Mouse (Mus musculus) kidney, adult 2 months (tissue): ENCODE data around the gene Phf12. TPM values are rescaled to one million over a fixed set of nuclear protein-coding genes. Genes with fewer than 3 reads are reported as not detected.
A peak's percentile ranks its signal among the peaks of the same experiment; 100 is the strongest.

Experiments
- DNase-seq: peaks from one replicate; pipeline ENCODE4 v3.0.0; 2021
- H3K27ac ChIP-seq: fragments of 200-500 bp; 2 replicates; pipeline ENCODE4 v1.5.1; 2012; ENCODE audit warnings: low read depth, low read length, control low read depth, inconsistent platforms; ENCODE audit not compliant: insufficient read depth
- H3K27me3 ChIP-seq: fragments of 200-500 bp; replicated peaks from 2 replicates; pipeline ENCODE4 v1.6.1; 2012; ENCODE audit warnings: mild to moderate bottlenecking, moderate library complexity, low read length, inconsistent platforms; ENCODE audit not compliant: control insufficient read depth, insufficient read depth
- H3K36me3 ChIP-seq: fragments of 200-500 bp; 2 replicates; pipeline ENCODE4 v1.6.1; 2012; ENCODE audit warnings: mild to moderate bottlenecking, moderate library complexity, low read length, inconsistent platforms; ENCODE audit not compliant: control insufficient read depth, insufficient read depth
- H3K4me1 ChIP-seq: fragments of 200-500 bp; 2 replicates; pipeline ENCODE4 v1.6.1; 2011; ENCODE audit warnings: low read length; ENCODE audit not compliant: control insufficient read depth, insufficient read depth
- H3K4me3 ChIP-seq: fragments of 200-500 bp; 2 replicates; pipeline ENCODE4 v1.5.1; 2011; ENCODE audit warnings: mild to moderate bottlenecking, low read depth, low read length, control low read depth; ENCODE audit not compliant: insufficient read depth
- CTCF ChIP-seq: fragments of 200-500 bp; conservative IDR thresholded peaks from 2 replicates; pipeline ENCODE4 v1.5.1; 2011; ENCODE audit warnings: low read depth, mild to moderate bottlenecking, control low read depth, low read length, moderate library complexity, mixed read lengths; ENCODE audit not compliant: insufficient read depth, insufficient read length
- POLR2A ChIP-seq: fragments of 200-500 bp; IDR thresholded peaks from one replicate; pipeline ENCODE4 v1.6.1; 2011; ENCODE audit warnings: low read depth, low read length, control low read depth
- WGBS: fragments of 180-500 bp; shearing (Covaris S2); methylation state at CpG from one replicate; pipeline ENCODE4 v1.1.7; 2018; 5-methylcytosine and 5-hydroxymethylcytosine counted together
- polyA plus RNA-seq: library from polyadenylated mRNA; depleted of rRNA; stranded (reverse); fragments of >200 nt; gene quantifications from 2 replicates; pipeline ENCODE4 v1.2.3, GENCODE M21; 2012; rRNA removed

The Phf12 gene
- 33.0 and 35.7 TPM in 2 replicates for polyA plus RNA-seq

GRCm38 (mm10) chr11:77982441-77982905 lies at the start of gene Phf12:
Phf12 (plus strand) TSS chr11:77982754.
- Histone ChIP-seq H3K27me3 (no peaks in the 10 kb centered on the region), H3K4me1 (peaks cover 6% of the 10 kb centered on the region; the same call in 1 of the 2 replicates), H3K4me3 (peak within 1 kb of the TSS; percentile 97), H3K27ac (peak within 1 kb of the TSS; percentile 94), H3K36me3 (no peaks in the 10 kb centered on the region)
- TF ChIP-seq POLR2A (peak; percentile 62), CTCF (no peak)
- under 1% methylated on average over 62 of the region's 62 CpGs for WGBS
- peak; percentile 100 for DNase-seq

GRCm38 (mm10) chr11:77934111-77934521 lies 48.4 kb upstream of the Phf12 start:
- Histone ChIP-seq H3K27me3 (peaks cover 6% of the 10 kb centered on the region), H3K4me3 (no peak overlapping the region), H3K36me3 (no peaks in the 10 kb centered on the region), H3K4me1 (no peaks in the 10 kb centered on the region), H3K27ac (no peak overlapping the region)
- no peak for TF ChIP-seq CTCF
- TF ChIP-seq POLR2A, result no peak
- 11% methylated on average over 4 of the region's 4 CpGs for WGBS
- DNase-seq, result no peak

- no peak overlapping the region for H3K27ac ChIP-seq
- no peak for DNase-seq
- peaks cover 6% of the 10 kb centered on the region for H3K27me3 ChIP-seq
- no peaks in the 10 kb centered on the region for H3K4me1 ChIP-seq
- H3K4me3 ChIP-seq, result no peak overlapping the region
- H3K36me3 ChIP-seq, result no peaks in the 10 kb centered on the region
- 61% methylated on average over 5 of the region's 5 CpGs for WGBS
- TF ChIP-seq CTCF (no peak), POLR2A (no peak)
These were observed 47.8 kb upstream of the Phf12 start for GRCm38 (mm10) chr11:77934568-77935311.

- Histone ChIP-seq H3K36me3 (no peaks in the 10 kb centered on the region), H3K27me3 (peaks cover 3% of the 10 kb centered on the region; the same call in 1 of the 2 replicates), H3K27ac (no peak overlapping the region), H3K4me3 (no peak overlapping the region), H3K4me1 (no peaks in the 10 kb centered on the region)
- DNase-seq, result no peak
- TF ChIP-seq POLR2A, result no peak
- WGBS, result 30% methylated on average over 8 of the region's 8 CpGs
These were observed 45.7 kb upstream of the Phf12 start for GRCm38 (mm10) chr11:77936846-77937245.

GRCm38 (mm10) chr11:77937649-77938410 lies 44.7 kb upstream of the Phf12 start:
- TF ChIP-seq CTCF, result no peak
- no peak for TF ChIP-seq POLR2A
- WGBS, result 45% methylated on average over 4 of the region's 4 CpGs
- Histone ChIP-seq H3K27me3 (no peaks in the 10 kb centered on the region; the same call in 1 of the 2 replicates), H3K36me3 (no peaks in the 10 kb centered on the region), H3K4me1 (no peaks in the 10 kb centered on the region), H3K4me3 (no peak overlapping the region), H3K27ac (no peak overlapping the region)
- no peak for DNase-seq

- H3K4me1 ChIP-seq, result no peaks in the 10 kb centered on the region
- no peak for TF ChIP-seq CTCF
- TF ChIP-seq POLR2A, result no peak
- H3K4me3 ChIP-seq, result no peak overlapping the region
- DNase-seq, result no peak
- no peaks in the 10 kb centered on the region for H3K36me3 ChIP-seq
- no peaks in the 10 kb centered on the region; the same call in 1 of the 2 replicates for H3K27me3 ChIP-seq
- no peak overlapping the region for H3K27ac ChIP-seq
- 42% methylated on average over 5 of the region's 5 CpGs for WGBS
These were observed 40.3 kb upstream of the Phf12 start for GRCm38 (mm10) chr11:77942230-77942629.

- 21% methylated on average over 9 of the region's 9 CpGs for WGBS
- Histone ChIP-seq H3K36me3 (no peaks in the 10 kb centered on the region), H3K4me3 (no peak overlapping the region), H3K4me1 (no peaks in the 10 kb centered on the region), H3K27ac (no peak overlapping the region), H3K27me3 (no peaks in the 10 kb centered on the region; the same call in 1 of the 2 replicates)
- DNase-seq, result no peak
- TF ChIP-seq CTCF (no peak), POLR2A (no peak)
These were observed 34.7 kb upstream of the Phf12 start for GRCm38 (mm10) chr11:77947860-77948259.
